Mouse (Mus musculus) liver, embryonic 14.5 days (tissue): ENCODE results near the gene Samd3.

Experiments
- CTCF ChIP-seq: IDR thresholded peaks from 2 replicates; pipeline ENCODE4 v1.5.1; 2016; ENCODE audit warnings: antibody characterized with exemption, low read depth, control low read depth
- EP300 ChIP-seq: IDR thresholded peaks from 2 replicates; pipeline ENCODE4 v1.6.1; 2016; ENCODE audit warnings: antibody characterized with exemption, low read depth

DNA sequence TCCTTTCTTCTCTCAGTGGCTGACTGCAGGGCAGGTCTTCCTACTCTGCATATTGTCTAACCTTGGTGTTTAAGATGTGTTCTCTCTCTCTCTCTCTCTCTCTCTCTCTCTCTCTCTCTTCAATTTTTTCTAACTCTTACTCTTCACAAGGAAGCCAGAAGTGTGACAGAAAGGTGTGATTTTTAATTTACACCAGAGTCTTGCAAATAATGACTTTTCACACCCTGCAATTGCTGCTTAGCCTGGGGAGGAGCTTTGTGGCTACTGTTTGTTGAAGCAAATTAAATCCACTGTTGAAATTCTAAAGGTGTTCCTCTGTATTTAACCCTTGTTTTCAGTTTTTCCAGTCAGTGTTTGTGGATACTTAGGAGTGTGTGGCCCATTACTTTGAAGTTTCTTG lies 1.3 kb upstream of the Samd3 start:
- TF ChIP-seq CTCF (no peak), EP300 (no peak)
